ENCODE assay signal across 33 mouse cellular contexts in the genomic region with DNA sequence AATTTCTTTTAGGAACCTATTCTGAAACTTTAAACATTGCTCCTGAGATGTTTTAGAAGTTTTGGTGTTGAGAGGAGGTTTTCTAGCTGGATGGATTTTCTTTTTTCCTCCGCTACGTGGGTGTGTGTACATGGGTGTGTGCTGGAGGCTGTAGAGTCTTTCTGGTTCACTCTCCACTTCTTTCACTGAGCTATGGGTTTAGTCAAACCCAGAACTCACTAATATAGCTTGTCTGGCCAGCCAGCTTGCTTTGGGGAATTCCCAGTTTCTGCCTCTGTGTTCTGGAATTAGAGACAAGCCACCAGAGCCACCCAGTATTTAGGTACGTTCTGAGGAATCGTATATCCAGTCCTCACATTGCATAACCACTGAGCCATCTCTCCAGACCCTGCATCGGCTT.
"Had no signal": no experiment of that assay in that cellular context is flagged by ENCODE, and none has a peak within 500 bp of the region (broad histone marks: within the 10 kb centered on the region; RNA-seq: fewer than 3 reads in every experiment).

No protein-coding gene starts in this region.

- H3K9ac ChIP-seq: heart, embryonic 12.5 days; heart, embryonic 13.5 days; heart, embryonic 15.5 days; hindbrain, embryonic 12.5 days; hindbrain, embryonic 13.5 days; hindbrain, embryonic 14.5 days; hindbrain, embryonic 15.5 days; intestine, embryonic 15.5 days; kidney, embryonic 15.5 days had no signal

- H3K9me3 ChIP-seq: heart, embryonic 10.5 days; heart, embryonic 12.5 days; heart, embryonic 13.5 days; heart, embryonic 15.5 days; hindbrain, embryonic 10.5 days; hindbrain, embryonic 12.5 days; hindbrain, embryonic 13.5 days; hindbrain, embryonic 15.5 days; intestine, embryonic 15.5 days; kidney, embryonic 15.5 days had no signal

- H3K27ac ChIP-seq: heart, embryonic 10.5 days; heart, embryonic 13.5 days; heart, embryonic 15.5 days; hindbrain, embryonic 10.5 days; hindbrain, embryonic 12.5 days; hindbrain, embryonic 13.5 days; hindbrain, embryonic 14.5 days; hindbrain, embryonic 15.5 days; hindbrain, postnatal 0 days; intestine, embryonic 15.5 days; kidney, embryonic 15.5 days; kidney, postnatal 0 days had no signal

- ATAC-seq: hindbrain, embryonic 16.5 days; hindbrain, postnatal 0 days; inflammation-experienced regulatory T-cells, adult 6 months; intestine, embryonic 15.5 days; intestine, embryonic 16.5 days; intestine, postnatal 0 days had no signal

- H3K36me3 ChIP-seq: heart, embryonic 15.5 days; hindbrain, embryonic 15.5 days; intestine, embryonic 15.5 days had no signal

- DNase-seq: heart, postnatal 10 days; heart, postnatal 14 days; heart, postnatal 36 days; heart, postnatal 4 days; kidney, adult 11 months; kidney, adult 18-20 months; kidney, adult 2 months; kidney, adult 8-10 months; kidney, adult 9 months; kidney, postnatal 10 days; kidney, postnatal 14 days; kidney, postnatal 25 days; kidney, postnatal 36 days; kidney, postnatal 4 days; layer of hippocampus, adult 9-11 months had no signal

- H3K4me2 ChIP-seq: heart, embryonic 11.5 days; heart, embryonic 12.5 days; heart, embryonic 13.5 days; heart, embryonic 15.5 days; hindbrain, embryonic 12.5 days; hindbrain, embryonic 13.5 days; hindbrain, embryonic 14.5 days; hindbrain, embryonic 15.5 days; intestine, embryonic 15.5 days; kidney, embryonic 15.5 days had no signal

- H3K4me3 ChIP-seq: heart, embryonic 10.5 days; heart, embryonic 12.5 days; heart, embryonic 13.5 days; heart, embryonic 15.5 days; hindbrain, embryonic 10.5 days; hindbrain, embryonic 12.5 days; hindbrain, embryonic 13.5 days; hindbrain, embryonic 15.5 days; intestine, embryonic 15.5 days; kidney, embryonic 15.5 days had no signal

- H3K27me3 ChIP-seq: heart, embryonic 12.5 days; heart, embryonic 13.5 days; heart, embryonic 15.5 days; hindbrain, embryonic 12.5 days; hindbrain, embryonic 13.5 days; hindbrain, embryonic 15.5 days; intestine, embryonic 15.5 days; kidney, embryonic 15.5 days had no signal
